Mouse (Mus musculus): ENCODE measurements around the gene Accsl. TPM values are rescaled to one million over a fixed set of nuclear protein-coding genes. Genes with fewer than 3 reads are reported as not detected.

Accsl gene
- polyA plus RNA-seq (2015; fragmentation: Nextera tagmentation; extraction: Ambion mirVana) = 0.19 and 0.37 TPM in 2 replicates

DNA sequence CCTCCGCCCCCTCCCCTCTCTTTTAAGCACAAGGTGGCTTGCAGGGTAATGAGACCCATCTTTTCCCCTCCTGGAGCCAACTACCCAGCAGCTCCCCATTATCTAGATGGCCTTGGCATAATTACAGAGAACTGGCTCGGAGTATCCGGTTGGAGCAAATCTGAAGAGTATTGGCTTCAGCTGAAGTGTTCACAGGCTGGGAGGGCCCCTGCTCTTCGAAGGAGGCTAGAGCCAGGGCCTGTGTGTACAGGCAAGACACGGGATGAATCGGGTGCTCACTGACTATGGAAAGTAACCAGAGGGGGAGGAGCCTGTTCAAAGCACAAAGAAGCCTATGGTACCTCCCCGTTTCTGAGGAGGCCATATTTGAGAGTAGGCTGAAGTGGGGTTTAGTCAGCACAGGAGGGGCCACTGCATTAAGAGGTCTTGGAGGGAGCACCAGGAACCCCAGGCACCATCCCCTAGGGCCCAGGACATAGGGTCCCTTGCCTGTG, at the start of gene Accsl:
Gene Accsl (minus strand): TSS at position 51 of the 494 bp plus-strand sequence.

DNA sequence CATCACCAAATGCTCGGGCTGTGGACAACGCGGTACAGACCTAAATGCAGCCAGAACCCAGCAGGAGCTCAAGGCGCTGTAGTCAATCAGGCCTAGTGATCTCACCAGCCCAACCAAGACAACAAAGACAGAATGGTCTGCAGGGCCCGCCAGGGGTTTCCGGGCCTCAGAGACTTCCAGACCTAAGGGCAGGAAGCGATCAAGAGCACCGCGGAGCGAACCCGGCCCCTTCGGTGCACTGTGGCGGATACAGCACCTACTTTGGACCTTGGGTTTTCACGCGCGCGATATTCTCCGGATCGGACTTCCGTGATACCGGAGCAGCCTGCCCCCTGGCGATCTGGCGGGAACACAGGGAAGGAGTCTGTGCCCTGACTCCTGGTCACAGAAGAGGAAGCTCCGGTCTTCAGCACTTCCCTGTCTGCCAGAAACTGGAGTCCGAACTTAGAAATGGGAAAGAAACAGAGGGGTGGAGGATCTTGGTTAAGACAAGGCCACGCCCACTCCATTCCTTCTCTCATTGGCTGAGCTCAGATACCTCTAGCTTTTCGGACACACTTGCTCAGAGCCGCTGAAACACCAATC, 19.4 kb downstream of the Accsl start, which contains the start of gene Accs:
Gene Accs (minus strand): TSS at position 439 of the 585 bp plus-strand sequence.

DNA sequence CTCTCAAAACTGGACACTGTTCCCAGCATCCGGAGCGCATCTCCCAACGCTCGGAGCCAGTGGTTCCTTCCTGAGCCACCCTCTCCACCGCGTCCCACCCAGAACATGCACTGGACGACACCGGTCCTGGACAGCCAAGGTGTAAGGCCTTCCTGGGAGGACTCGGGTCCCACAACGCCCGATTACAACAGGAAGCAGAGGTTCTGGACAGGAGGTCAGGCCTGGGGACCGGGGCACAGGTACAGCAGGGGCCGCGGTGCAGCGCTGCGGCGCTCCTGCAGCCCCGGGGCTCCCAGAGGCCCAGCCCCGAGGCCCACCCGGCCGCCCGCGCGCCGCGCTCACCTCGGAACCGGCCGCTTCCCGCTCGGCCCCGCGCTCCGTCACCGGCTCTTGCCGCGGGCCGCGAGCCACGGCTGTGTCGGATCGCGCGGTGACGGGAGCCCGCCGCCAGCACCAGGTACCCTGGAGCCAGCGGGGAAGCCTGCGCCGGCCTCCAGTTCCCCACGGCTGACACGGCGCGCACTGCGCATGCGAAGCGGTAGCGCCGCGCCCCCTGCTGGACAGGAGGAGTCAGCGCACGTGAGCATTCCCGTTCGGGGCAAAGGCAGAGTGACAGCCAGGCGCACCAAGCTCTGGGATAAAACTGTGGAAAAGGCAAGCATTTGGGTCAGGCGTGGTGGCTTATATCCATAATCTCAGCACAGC, 46.8 kb downstream of the Accsl start, which contains the start of gene Ext2:
Gene Ext2 (minus strand): TSS at position 524 of the 705 bp plus-strand sequence.

Other genes with a start within 250 kb of the Accsl start
- gene Alx4, start 226.8 kb downstream of the Accsl start, polyA plus RNA-seq (2015; fragmentation: Nextera tagmentation; extraction: Ambion mirVana) = 0.04 TPM in 2 replicates
- gene Ext2, start 46.6 kb downstream of the Accsl start, polyA plus RNA-seq (2015; fragmentation: Nextera tagmentation; extraction: Ambion mirVana) = 63.0 and 70.3 TPM in 2 replicates
- 4.5 and 6.7 TPM in 2 replicates for gene Accs, start 19.2 kb downstream of the Accsl start, polyA plus RNA-seq (2015; fragmentation: Nextera tagmentation; extraction: Ambion mirVana)
- gene Gm13889, start 88.0 kb upstream of the Accsl start, polyA plus RNA-seq (2015; fragmentation: Nextera tagmentation; extraction: Ambion mirVana) = 28.0 and 38.1 TPM in 2 replicates
- not detected in 2 replicates for gene Gm27027, start 127.2 kb upstream of the Accsl start, polyA plus RNA-seq (2015; fragmentation: Nextera tagmentation; extraction: Ambion mirVana)
- 44.9 and 45.2 TPM in 2 replicates for gene Alkbh3, start 141.7 kb upstream of the Accsl start, polyA plus RNA-seq (2015; fragmentation: Nextera tagmentation; extraction: Ambion mirVana)